Mouse (Mus musculus): ENCODE measurements at regions not wholly inside any gene's neighbourhood (a gene's known extent, or its start where the extent isn't known, plus 50 kb on each side); places are given as distances from the start of the nearest gene placed in this dataset.
A peak's percentile ranks its signal among the peaks of the same experiment; 100 is the strongest.

- Histone ChIP-seq H3K4me3 (replicated peaks; ENCODE audit: low read depth, low read length) (no peak overlapping the region), H3K4me2 (ENCODE audit: low read length) (no peak overlapping the region), H3K27ac (no peak overlapping the region), H3K36me3 (ENCODE audit: insufficient read depth, low read length) (no peaks in the 10 kb centered on the region), H3K9me3 (replicated peaks; ENCODE audit: low read length) (no peaks in the 10 kb centered on the region), H3K9ac (ENCODE audit: low read depth, low read length) (no peak overlapping the region), H3K27me3 (ENCODE audit: insufficient read depth, low read length) (no peaks in the 10 kb centered on the region), H3K4me1 (replicated peaks; ENCODE audit: insufficient read depth, low read length) (peaks cover 7% of the 10 kb centered on the region; the same call in 1 of the 2 replicates)
- no peak for DNase-seq (ENCODE audit: low spot score)
- ATAC-seq (replicated peaks; ENCODE audit: low FRiP score, low read depth), result no peak
- WGBS, result 85% methylated on average over 6 of the region's 6 CpGs
- TF ChIP-seq CTCF (IDR thresholded peaks at IDR 0.05; ENCODE audit: low read depth), result no peak
Observed at GRCm38 (mm10) chr6:31645261-31645660, 81.5 kb upstream of the Podxl start.

GRCm38 (mm10) chr6:31644504-31644903, 80.7 kb upstream of the Podxl start:
- ATAC-seq (replicated peaks; ENCODE audit: low FRiP score, low read depth) (no peak), DNase-seq (ENCODE audit: low spot score) (no peak)
- Histone ChIP-seq H3K27ac (no peak overlapping the region), H3K9ac (ENCODE audit: low read depth, low read length) (no peak overlapping the region), H3K9me3 (replicated peaks; ENCODE audit: low read length) (no peaks in the 10 kb centered on the region), H3K4me1 (replicated peaks; ENCODE audit: insufficient read depth, low read length) (peaks cover 7% of the 10 kb centered on the region; the same call in 1 of the 2 replicates), H3K27me3 (ENCODE audit: insufficient read depth, low read length) (no peaks in the 10 kb centered on the region), H3K36me3 (ENCODE audit: insufficient read depth, low read length) (no peaks in the 10 kb centered on the region), H3K4me3 (replicated peaks; ENCODE audit: low read depth, low read length) (no peak overlapping the region), H3K4me2 (ENCODE audit: low read length) (no peak overlapping the region)
- no peak for TF ChIP-seq CTCF (IDR thresholded peaks at IDR 0.05; ENCODE audit: low read depth)
- 71% methylated on average over 5 of the region's 5 CpGs for WGBS

- peak; percentile 91 for DNase-seq (ENCODE audit: low spot score)
- peak overlapping the region; percentile 73 for H3K27ac ChIP-seq
- H3K4me3 ChIP-seq (replicated peaks; ENCODE audit: low read depth, low read length), result no peak overlapping the region
- 29% methylated on average over 13 of the region's 13 CpGs for WGBS
- H3K4me2 ChIP-seq (ENCODE audit: low read length), result peak overlapping the region; percentile 31
- TF ChIP-seq CTCF (IDR thresholded peaks at IDR 0.05; ENCODE audit: low read depth), result no peak
- no peak overlapping the region for H3K9ac ChIP-seq (ENCODE audit: low read depth, low read length)
- peaks cover 7% of the 10 kb centered on the region; the same call in 1 of the 2 replicates for H3K4me1 ChIP-seq (replicated peaks; ENCODE audit: insufficient read depth, low read length)
- no peaks in the 10 kb centered on the region for H3K36me3 ChIP-seq (ENCODE audit: insufficient read depth, low read length)
- ATAC-seq (replicated peaks; ENCODE audit: low FRiP score, low read depth), result peak; percentile 62
- H3K9me3 ChIP-seq (replicated peaks; ENCODE audit: low read length), result no peaks in the 10 kb centered on the region
- H3K27me3 ChIP-seq (ENCODE audit: insufficient read depth, low read length), result no peaks in the 10 kb centered on the region
Observed at GRCm38 (mm10) chr6:31642451-31642942, 78.7 kb upstream of the Podxl start.

- H3K4me3 ChIP-seq (replicated peaks; ENCODE audit: low read depth, low read length), result no peak overlapping the region
- no peak for TF ChIP-seq CTCF (IDR thresholded peaks at IDR 0.05; ENCODE audit: low read depth)
- H3K27ac ChIP-seq, result no peak overlapping the region
- H3K9ac ChIP-seq (ENCODE audit: low read depth, low read length), result no peak overlapping the region
- H3K27me3 ChIP-seq (ENCODE audit: insufficient read depth, low read length), result no peaks in the 10 kb centered on the region
- peaks cover 14% of the 10 kb centered on the region; the same call in 1 of the 2 replicates for H3K4me1 ChIP-seq (replicated peaks; ENCODE audit: insufficient read depth, low read length)
- no peak overlapping the region for H3K4me2 ChIP-seq (ENCODE audit: low read length)
- H3K36me3 ChIP-seq (ENCODE audit: insufficient read depth, low read length), result no peaks in the 10 kb centered on the region
- 62% methylated on average over 2 of the region's 2 CpGs for WGBS
- DNase-seq (ENCODE audit: low spot score) (no peak), ATAC-seq (replicated peaks; ENCODE audit: low FRiP score, low read depth) (no peak)
- H3K9me3 ChIP-seq (replicated peaks; ENCODE audit: low read length), result no peaks in the 10 kb centered on the region
Observed at GRCm38 (mm10) chr6:31640745-31641144, 77.0 kb upstream of the Podxl start.

GRCm38 (mm10) chr6:31639460-31639859, 75.7 kb upstream of the Podxl start:
- DNase-seq (ENCODE audit: low spot score) (peak; percentile 80), ATAC-seq (replicated peaks; ENCODE audit: low FRiP score, low read depth) (no peak)
- no peaks in the 10 kb centered on the region for H3K9me3 ChIP-seq (replicated peaks; ENCODE audit: low read length)
- peaks cover 11% of the 10 kb centered on the region; the same call in 1 of the 2 replicates for H3K4me1 ChIP-seq (replicated peaks; ENCODE audit: insufficient read depth, low read length)
- no peaks in the 10 kb centered on the region for H3K27me3 ChIP-seq (ENCODE audit: insufficient read depth, low read length)
- no peak overlapping the region for H3K27ac ChIP-seq
- H3K4me3 ChIP-seq (replicated peaks; ENCODE audit: low read depth, low read length), result no peak overlapping the region
- peak; percentile 87 for TF ChIP-seq CTCF (IDR thresholded peaks at IDR 0.05; ENCODE audit: low read depth)
- H3K9ac ChIP-seq (ENCODE audit: low read depth, low read length), result no peak overlapping the region
- no peak overlapping the region for H3K4me2 ChIP-seq (ENCODE audit: low read length)
- no peaks in the 10 kb centered on the region for H3K36me3 ChIP-seq (ENCODE audit: insufficient read depth, low read length)
- 17% methylated on average over 2 of the region's 2 CpGs for whole genome bisulfite sequencing

- H3K9me3 ChIP-seq (replicated peaks; ENCODE audit: low read length), result no peaks in the 10 kb centered on the region
- no peak overlapping the region for H3K27ac ChIP-seq
- no peak overlapping the region for H3K4me2 ChIP-seq (ENCODE audit: low read length)
- TF ChIP-seq CTCF (IDR thresholded peaks at IDR 0.05; ENCODE audit: low read depth), result no peak
- DNase-seq (ENCODE audit: low spot score), result no peak
- H3K36me3 ChIP-seq (ENCODE audit: insufficient read depth, low read length), result no peaks in the 10 kb centered on the region
- no peaks in the 10 kb centered on the region for H3K27me3 ChIP-seq (ENCODE audit: insufficient read depth, low read length)
- peaks cover 11% of the 10 kb centered on the region; the same call in 1 of the 2 replicates for H3K4me1 ChIP-seq (replicated peaks; ENCODE audit: insufficient read depth, low read length)
- H3K9ac ChIP-seq (ENCODE audit: low read depth, low read length), result no peak overlapping the region
- 58% methylated on average over 13 of the region's 13 CpGs for WGBS
- H3K4me3 ChIP-seq (replicated peaks; ENCODE audit: low read depth, low read length), result no peak overlapping the region
- no peak for ATAC-seq (replicated peaks; ENCODE audit: low FRiP score, low read depth)
Observed at GRCm38 (mm10) chr6:31638434-31639220, 74.8 kb upstream of the Podxl start.
